In the genomic region with DNA sequence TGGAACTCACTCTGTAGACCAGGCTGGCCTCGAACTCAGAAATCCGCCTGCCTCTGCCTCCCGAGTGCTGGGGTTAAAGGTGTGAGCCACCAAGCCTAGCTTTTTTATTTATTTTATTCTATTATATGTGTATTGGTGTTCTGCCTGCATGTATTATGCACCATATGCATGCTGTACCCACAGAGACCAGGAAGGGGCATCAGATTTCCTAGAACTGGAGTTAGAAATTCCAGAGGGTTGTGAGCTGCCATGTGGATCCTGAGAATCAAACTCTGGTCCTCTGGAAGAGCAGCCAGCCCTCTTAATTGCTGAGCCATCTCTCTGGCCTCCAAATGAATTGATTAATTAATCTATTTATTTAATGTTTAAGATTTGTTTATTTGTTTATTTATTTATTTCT, we compare ENCODE assay signal across 22 mouse cellular contexts. TPM values are rescaled to one million over a fixed set of nuclear protein-coding genes. Genes with fewer than 3 reads are reported as not detected.
"Had no signal": no experiment of that assay in that cellular context is flagged by ENCODE, and none has a peak within 500 bp of the region (broad histone marks: within the 10 kb centered on the region; RNA-seq: fewer than 3 reads in every experiment).

No protein-coding gene starts in this region.

- H3K27me3 ChIP-seq: midbrain, embryonic 12.5 days; neural tube, embryonic 12.5 days; stomach, embryonic 15.5 days had no signal

- H3K27ac ChIP-seq: lung, embryonic 15.5 days; macrophage; midbrain, embryonic 12.5 days; neural tube, embryonic 12.5 days; stomach, embryonic 15.5 days; stomach, postnatal 0 days had no signal

- DNase-seq: liver, postnatal 0 days; lung, adult 2 months; lung, postnatal 14 days; lung, postnatal 36 days; midbrain, embryonic 14.5 days; right cerebral cortex, postnatal 14 days; thymus, adult 2 months; thymus, postnatal 25 days; thymus, postnatal 4 days had no signal

- H3K9me3 ChIP-seq: lung, embryonic 15.5 days; midbrain, embryonic 12.5 days; neural tube, embryonic 12.5 days; stomach, embryonic 15.5 days had no signal

- H3K36me3 ChIP-seq: lung, embryonic 15.5 days; midbrain, embryonic 12.5 days; neural tube, embryonic 12.5 days; stomach, embryonic 15.5 days had no signal

- H3K9ac ChIP-seq: liver, postnatal 0 days; lung, embryonic 15.5 days; midbrain, embryonic 12.5 days; neural tube, embryonic 12.5 days; stomach, embryonic 15.5 days had no signal

- H3K4me3 ChIP-seq: lung, embryonic 15.5 days; megakaryocyte, embryonic 14.5 days; midbrain, embryonic 12.5 days; neural tube, embryonic 12.5 days; stomach, embryonic 15.5 days had no signal

- H3K4me2 ChIP-seq: lung, embryonic 15.5 days; midbrain, embryonic 12.5 days; neural tube, embryonic 12.5 days; stomach, embryonic 15.5 days had no signal

- ATAC-seq: liver, postnatal 0 days; lung, postnatal 0 days; midbrain, embryonic 16.5 days had no signal

RNA-seq across cellular contexts. Expression of a gene that starts 4.9 kb away (rescaled TPM):
- polyA plus RNA-seq: liver, postnatal 0 days; lung, adult 2 months; macrophage; midbrain, embryonic 12.5 days; midbrain, embryonic 14.5 days; midbrain, embryonic 16.5 days; neural tube, embryonic 14.5 days; spleen, adult 2 months; testis, adult 2 months; thymus, adult 2 months; urinary bladder, adult 2 months had no signal

RNA-seq across cellular contexts. Expression of a gene that starts 42.2 kb away (rescaled TPM):
- polyA plus RNA-seq: liver, postnatal 0 days; macrophage; midbrain, embryonic 14.5 days; neural tube, embryonic 12.5 days; neural tube, embryonic 14.5 days; spleen, adult 2 months; stomach, postnatal 0 days; thymus, adult 2 months had no signal
